Mouse (Mus musculus): ENCODE results near the gene Gmfb. TPM values are rescaled to one million over a fixed set of nuclear protein-coding genes. Genes with fewer than 3 reads are reported as not detected.

The Gmfb gene
- total and polyA plus RNA-seq, 3 experiments: 27.2 to 97.6 (median 70.1) TPM

DNA sequence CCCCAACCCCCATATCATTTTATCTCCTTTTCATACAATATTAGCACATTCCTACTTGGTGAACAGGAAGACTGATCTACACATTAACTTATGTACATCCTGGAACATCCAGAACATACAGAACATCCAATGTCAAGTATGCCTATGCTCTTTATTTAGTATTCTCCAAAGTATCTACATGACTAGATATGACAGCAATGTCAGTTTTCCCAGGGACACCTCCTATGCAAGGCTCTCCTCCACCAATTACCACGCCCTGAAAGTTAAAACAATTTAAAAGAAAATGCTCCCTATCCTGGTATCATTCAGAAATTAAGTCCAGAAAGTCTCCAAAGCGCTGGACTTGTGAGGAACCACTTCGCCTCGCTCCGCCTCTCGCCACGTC is 62.1 kb downstream of the Gmfb start:
- Histone ChIP-seq H3K4me2 (ENCODE audit: insufficient read depth, low read depth, poor library complexity, severe bottlenecking) (no peak overlapping the region), H3K9me3 (replicated peaks; ENCODE audit: low read length) (no peaks in the 10 kb centered on the region), H3K27me3 (replicated peaks) (no peaks in the 10 kb centered on the region), H3K36me3 (replicated peaks in 1 of 2; ENCODE audit: control insufficient read depth in 1 of 2, insufficient read depth in 1 of 2, low read length in 1 of 2) (peaks cover 6 to 19% of the 10 kb centered on the region in 2 experiments), H3K4me3 (replicated peaks in 1 of 3; ENCODE audit: low read depth in 2 of 3, low read length in 2 of 3, poor library complexity in 1 of 3) (peak overlapping the region in 2 of 3 experiments; percentile 39 to 90), H3K79me2 (replicated peaks; ENCODE audit: control insufficient read depth, extremely low read depth, insufficient read depth, poor library complexity, severe bottlenecking) (no peaks in the 10 kb centered on the region), H3K27ac (ENCODE audit: insufficient read depth, low read depth) (no peak overlapping the region), H3K9ac (ENCODE audit: insufficient read depth, low read depth) (no peak overlapping the region), H3K4me1 (ENCODE audit: control insufficient read depth in 1 of 2, insufficient read depth in 2 of 2) (peaks cover 2 to 17% of the 10 kb centered on the region in 2 experiments; a peak in 3 of 4 replicates)
- dilution Hi-C loops (cut with MboI; ENCODE audit: extremely low pct_ligation_motif_present, extremely low pct_unique_long_range_greater_than_20kb, low sequenced_read_pairs) (no loop called here), in situ Hi-C loops (cut with MboI; ENCODE audit: low pct_ligation_motif_present, low pct_unique_long_range_greater_than_20kb, low sequenced_read_pairs) (no loop called here)
- DNase-seq (ENCODE audit: extremely low read depth): no peak
- TF ChIP-seq USF1 (IDR thresholded peaks at IDR 0.05; ENCODE audit: low read depth, low read length) (no peak), E2F4 (IDR thresholded peaks at IDR 0.05; ENCODE audit: insufficient replicate concordance, low read depth, low read length) (no peak), CTCF (conservative IDR thresholded peaks at IDR 0.05 in 1 of 2, IDR thresholded peaks at IDR 0.05 in 1 of 2; ENCODE audit: low read depth in 2 of 2, low read length in 2 of 2) (no peak), JUND (conservative IDR thresholded peaks at IDR 0.05; ENCODE audit: low read depth, low read length) (no peak), CHD2 (IDR thresholded peaks at IDR 0.05; ENCODE audit: low read length) (no peak), MEF2A (IDR thresholded peaks at IDR 0.05; ENCODE audit: borderline replicate concordance, low read depth, low read length) (no peak), ZMIZ1 (IDR thresholded peaks at IDR 0.05; ENCODE audit: low read depth, low read length) (no peak)

Other genes starting within 250 kb of the Gmfb start
- 16.0 and 19.6 TPM in 2 replicates for gene Cdkn3, start 61.7 kb downstream of the Gmfb start, total RNA-seq (2012; rRNA removed)
- 22.8 and 24.3 TPM in 2 replicates for gene Cdkn3, start 61.7 kb downstream of the Gmfb start, total RNA-seq (2014; rRNA removed)
- 27.8 and 35.5 TPM in 2 replicates for gene Cdkn3, start 61.7 kb downstream of the Gmfb start, polyA plus RNA-seq (2012; ENCODE audit: insufficient read length, low read depth)
- gene Cnih1, start 33.8 kb downstream of the Gmfb start, total RNA-seq (2012; rRNA removed): 68.9 and 69.2 TPM in 2 replicates
- gene Cnih1, start 33.8 kb downstream of the Gmfb start, total RNA-seq (2014; rRNA removed): 190 and 191 TPM in 2 replicates
- gene Cnih1, start 33.8 kb downstream of the Gmfb start, polyA plus RNA-seq (2012; ENCODE audit: insufficient read length, low read depth): 125 and 185 TPM in 2 replicates
- gene Cgrrf1, start 9.9 kb upstream of the Gmfb start, total RNA-seq (2012; rRNA removed): 9.6 and 10.7 TPM in 2 replicates
- 17.1 and 19.1 TPM in 2 replicates for gene Cgrrf1, start 9.9 kb upstream of the Gmfb start, total RNA-seq (2014; rRNA removed)
- 9.4 and 13.1 TPM in 2 replicates for gene Cgrrf1, start 9.9 kb upstream of the Gmfb start, polyA plus RNA-seq (2012; ENCODE audit: insufficient read length, low read depth)
- 0.29 and 0.64 TPM in 2 replicates for gene Samd4, start 60.6 kb upstream of the Gmfb start, total RNA-seq (2012; rRNA removed)
- 1.5 TPM in 2 replicates for gene Samd4, start 60.6 kb upstream of the Gmfb start, total RNA-seq (2014; rRNA removed)
- gene Samd4, start 60.6 kb upstream of the Gmfb start, polyA plus RNA-seq (2012; ENCODE audit: insufficient read length, low read depth): 3.6 and 4.6 TPM in 2 replicates

Measured in CH12.LX (cell line).